16 mouse cellular contexts compared by ENCODE assay signal in genomic region chr13:105250767-105251166, GRCm38 (mm10). TPM values are rescaled to one million over a fixed set of nuclear protein-coding genes. Genes with fewer than 3 reads are reported as not detected.
DNase-seq lines count a peak whose midpoint lies in the region; ATAC-seq and TF ChIP-seq lines count a peak whose summit lies in the region.
"Had no signal": no experiment of that assay in that cellular context is flagged by ENCODE, and none has a peak within 500 bp of the region (broad histone marks: within the 10 kb centered on the region; RNA-seq: fewer than 3 reads in every experiment).

No protein-coding gene starts in this region.

- no peak for TF ChIP-seq CTCF in heart, adult 2 months (IDR thresholded peaks at IDR 0.05)
- no peak for TF ChIP-seq CTCF in thymus, adult 2 months (IDR thresholded peaks at IDR 0.05; ENCODE audit: borderline replicate concordance, control insufficient read depth, extremely low read depth, insufficient read depth, low read length, poor library complexity)

- no peak for TF ChIP-seq EP300 in heart, adult 2 months (IDR thresholded peaks at IDR 0.05; ENCODE audit: insufficient read depth, low read depth, low read length)

- no peaks in the 10 kb centered on the region for H3K27me3 ChIP-seq in heart, embryonic 14.5 days (ENCODE audit: control insufficient read depth, insufficient read depth, low read length)
- no peaks in the 10 kb centered on the region for H3K27me3 ChIP-seq in heart, adult 2 months (ENCODE audit: control insufficient read depth, insufficient read depth, low read length)
- H3K27me3 ChIP-seq in forebrain, embryonic 10.5 days (ENCODE audit: poor library complexity, severe bottlenecking) = no peaks in the 10 kb centered on the region
- no peaks in the 10 kb centered on the region for H3K27me3 ChIP-seq in hindbrain, embryonic 12.5 days
- H3K27me3 ChIP-seq in midbrain, embryonic 15.5 days (replicated peaks) = no peaks in the 10 kb centered on the region
- H3K27me3 ChIP-seq in thymus, adult 2 months (ENCODE audit: control insufficient read depth, insufficient read depth, low read length) = no peaks in the 10 kb centered on the region
- H3K27me3 ChIP-seq: intestine, embryonic 15.5 days; limb, embryonic 15.5 days; megakaryocyte, embryonic 14.5 days had no signal

- H3K4me1 ChIP-seq in heart, embryonic 14.5 days (ENCODE audit: control insufficient read depth in 2 of 2, insufficient read depth in 2 of 2, low read length in 2 of 2) = peaks cover 5 to 9% of the 10 kb centered on the region in 2 experiments
- no peaks in the 10 kb centered on the region for H3K4me1 ChIP-seq in heart, adult 2 months (ENCODE audit: control insufficient read depth, insufficient read depth, low read length)
- H3K4me1 ChIP-seq in forebrain, embryonic 10.5 days = peaks cover 23% of the 10 kb centered on the region
- H3K4me1 ChIP-seq in hindbrain, embryonic 12.5 days = peaks cover 22% of the 10 kb centered on the region
- H3K4me1 ChIP-seq in midbrain, embryonic 15.5 days = peaks cover 14% of the 10 kb centered on the region
- no peaks in the 10 kb centered on the region for H3K4me1 ChIP-seq in thymus, adult 2 months (replicated peaks; ENCODE audit: control insufficient read depth, insufficient read depth, low read length)
- H3K4me1 ChIP-seq: intestine, embryonic 15.5 days; limb, embryonic 15.5 days had no signal

- H3K9ac ChIP-seq in heart, embryonic 14.5 days (ENCODE audit: low read length) = no peak overlapping the region
- no peak overlapping the region for H3K9ac ChIP-seq in heart, adult 2 months (ENCODE audit: low read depth, low read length)
- H3K9ac ChIP-seq in hindbrain, embryonic 12.5 days = no peak overlapping the region
- H3K9ac ChIP-seq in midbrain, embryonic 15.5 days = no peak overlapping the region
- H3K9ac ChIP-seq: intestine, embryonic 15.5 days; limb, embryonic 15.5 days had no signal

- H3K27ac ChIP-seq in heart, embryonic 14.5 days (replicated peaks in 1 of 2; ENCODE audit: control insufficient read depth in 1 of 2, insufficient read depth in 1 of 2, low read depth in 2 of 2, low read length in 2 of 2) = no peak overlapping the region
- H3K27ac ChIP-seq in heart, adult 2 months = no peak overlapping the region
- peak overlapping the region; percentile 72 for H3K27ac ChIP-seq in forebrain, embryonic 10.5 days
- peak overlapping the region; percentile 78 for H3K27ac ChIP-seq in hindbrain, embryonic 12.5 days
- peak overlapping the region; percentile 65 for H3K27ac ChIP-seq in midbrain, embryonic 15.5 days
- no peak overlapping the region for H3K27ac ChIP-seq in thymus, adult 2 months (ENCODE audit: control insufficient read depth, insufficient read depth, low read length)
- H3K27ac ChIP-seq: intestine, embryonic 15.5 days; limb, embryonic 15.5 days had no signal

- H3K36me3 ChIP-seq in heart, embryonic 14.5 days (ENCODE audit: control insufficient read depth, insufficient read depth, low read length) = no peaks in the 10 kb centered on the region
- no peaks in the 10 kb centered on the region for H3K36me3 ChIP-seq in heart, adult 2 months (ENCODE audit: control insufficient read depth, insufficient read depth, low read length)
- H3K36me3 ChIP-seq in forebrain, embryonic 10.5 days (replicated peaks) = no peaks in the 10 kb centered on the region
- H3K36me3 ChIP-seq in hindbrain, embryonic 12.5 days = no peaks in the 10 kb centered on the region
- H3K36me3 ChIP-seq in midbrain, embryonic 15.5 days (replicated peaks) = no peaks in the 10 kb centered on the region
- no peaks in the 10 kb centered on the region for H3K36me3 ChIP-seq in thymus, adult 2 months (ENCODE audit: control insufficient read depth, insufficient read depth, low read length)
- H3K36me3 ChIP-seq: intestine, embryonic 15.5 days; limb, embryonic 15.5 days had no signal

- H3K4me2 ChIP-seq in heart, embryonic 14.5 days (ENCODE audit: low read length) = peak overlapping the region; percentile 54
- peak overlapping the region; percentile 35 for H3K4me2 ChIP-seq in hindbrain, embryonic 12.5 days (replicated peaks)
- H3K4me2 ChIP-seq in midbrain, embryonic 15.5 days = peak overlapping the region; percentile 35; the same call in 1 of the 2 replicates
- H3K4me2 ChIP-seq: intestine, embryonic 15.5 days; limb, embryonic 15.5 days had no signal

- no peak for TF ChIP-seq POLR2A in heart, adult 2 months (IDR thresholded peaks at IDR 0.05; ENCODE audit: insufficient read depth, low read depth, low read length)
- no peak for TF ChIP-seq POLR2A in thymus, adult 2 months (IDR thresholded peaks at IDR 0.05; ENCODE audit: control insufficient read depth, extremely low read depth, insufficient read depth, low read length, poor library complexity)

- 46% methylated on average over 4 of the region's 4 CpGs for WGBS in heart, embryonic 14.5 days
- 42% methylated on average over 4 of the region's 4 CpGs for WGBS in heart, adult 2 months
- 70% methylated on average over 4 of the region's 4 CpGs for WGBS in forebrain, embryonic 10.5 days
- WGBS in hindbrain, embryonic 12.5 days = 28% methylated on average over 4 of the region's 4 CpGs
- 27% methylated on average over 4 of the region's 4 CpGs for WGBS in midbrain, embryonic 15.5 days
- WGBS in thymus, adult 2 months = 95% methylated on average over 4 of the region's 4 CpGs

- H3K9me3 ChIP-seq in heart, embryonic 14.5 days (ENCODE audit: control insufficient read depth, low read length) = no peaks in the 10 kb centered on the region
- no peaks in the 10 kb centered on the region for H3K9me3 ChIP-seq in forebrain, embryonic 10.5 days
- no peaks in the 10 kb centered on the region for H3K9me3 ChIP-seq in hindbrain, embryonic 12.5 days (replicated peaks)
- H3K9me3 ChIP-seq in midbrain, embryonic 15.5 days = no peaks in the 10 kb centered on the region
- H3K9me3 ChIP-seq: intestine, embryonic 15.5 days; limb, embryonic 15.5 days; megakaryocyte, embryonic 14.5 days had no signal

- no peak overlapping the region for H3K4me3 ChIP-seq in heart, embryonic 14.5 days (ENCODE audit: control insufficient read depth in 1 of 2, insufficient read depth in 1 of 2, low read depth in 1 of 2, low read length in 2 of 2)
- H3K4me3 ChIP-seq in heart, adult 2 months = no peak overlapping the region
- H3K4me3 ChIP-seq in forebrain, embryonic 10.5 days = no peak overlapping the region
- no peak overlapping the region for H3K4me3 ChIP-seq in hindbrain, embryonic 12.5 days
- no peak overlapping the region for H3K4me3 ChIP-seq in midbrain, embryonic 15.5 days
- no peak overlapping the region for H3K4me3 ChIP-seq in thymus, adult 2 months (ENCODE audit: control insufficient read depth, insufficient read depth, low read length)
- H3K4me3 ChIP-seq: intestine, embryonic 15.5 days; limb, embryonic 15.5 days; megakaryocyte, embryonic 14.5 days had no signal

- intact Hi-C loops in heart, adult 2 months (cut with DNase I) = no loop called here

- no peak for ATAC-seq in heart, embryonic 14.5 days (ENCODE audit: insufficient number of reproducible peaks, insufficient read depth, low FRiP score, low read depth)
- peak; percentile 28 for ATAC-seq in hindbrain, embryonic 12.5 days (ENCODE audit: low FRiP score)
- ATAC-seq in midbrain, embryonic 15.5 days (replicated peaks) = peak; percentile 27; the same call in 1 of the 2 replicates
- ATAC-seq: activated CD4-positive, CD25-positive, alpha-beta regulatory T cell, adult 4 months; intestine, embryonic 15.5 days had no signal

- no peaks in the 10 kb centered on the region for H3K79me2 ChIP-seq in heart, adult 2 months (replicated peaks; ENCODE audit: control insufficient read depth, insufficient read depth, low read length)

- no peak for DNase-seq in heart, adult 2 months
- no peak for DNase-seq in forebrain, embryonic 10.5 days (ENCODE audit: extremely low spot score, low spot score)
- no peak for DNase-seq in thymus, adult 2 months
- DNase-seq in kidney, postnatal 14 days = no peak
- no peak for DNase-seq in embryo, embryonic 10.5 days (ENCODE audit: low spot score)
- DNase-seq: kidney, postnatal 4 days; lung, adult 2 months; thymus, postnatal 14 days had no signal

RNA-seq across cellular contexts. Expression of gene Rnf180, which starts 43.8 kb away (rescaled TPM):
- polyA plus RNA-seq in heart, embryonic 14.5 days (2014; fragmentation: Nextera tagmentation; extraction: Ambion mirVana) = 2.9 and 3.3 TPM in 2 replicates
- total RNA-seq in heart, adult 2 months (2021) = under 1 TPM; 0.68 to 0.89 TPM
- 0.29 and 0.41 TPM in 2 replicates for polyA plus RNA-seq in heart, adult 2 months (2012; rRNA removed)
- polyA plus RNA-seq in forebrain, embryonic 10.5 days (2016; fragmentation: Nextera tagmentation; extraction: Ambion mirVana) = 6.4 and 6.6 TPM in 2 replicates
- 16.4 and 18.2 TPM in 2 replicates for polyA plus RNA-seq in hindbrain, embryonic 12.5 days (2016; fragmentation: Nextera tagmentation; extraction: Ambion mirVana)
- polyA plus RNA-seq in midbrain, embryonic 15.5 days (2015; fragmentation: Nextera tagmentation; extraction: Ambion mirVana) = 34.3 and 35.6 TPM in 2 replicates
- polyA plus RNA-seq in thymus, adult 2 months (2012; rRNA removed) = 2.7 and 3.4 TPM in 2 replicates
- polyA plus RNA-seq: C2C12 had no signal

Comparison
In these comparisons a context has a peak if more than half of its experiments do, and no peak if none do; other contexts are left out.
1. H3K27ac ChIP-seq: peak in forebrain, embryonic 10.5 days (single experiment), hindbrain, embryonic 12.5 days (single experiment) and midbrain, embryonic 15.5 days (single experiment); none in heart, embryonic 14.5 days (0 of 2), heart, adult 2 months (single experiment) and thymus, adult 2 months (single experiment).
2. Peak in every context shown above with its lines, with median percentiles within 50 percentile points of each other: H3K4me2 ChIP-seq.